In the genomic region with DNA sequence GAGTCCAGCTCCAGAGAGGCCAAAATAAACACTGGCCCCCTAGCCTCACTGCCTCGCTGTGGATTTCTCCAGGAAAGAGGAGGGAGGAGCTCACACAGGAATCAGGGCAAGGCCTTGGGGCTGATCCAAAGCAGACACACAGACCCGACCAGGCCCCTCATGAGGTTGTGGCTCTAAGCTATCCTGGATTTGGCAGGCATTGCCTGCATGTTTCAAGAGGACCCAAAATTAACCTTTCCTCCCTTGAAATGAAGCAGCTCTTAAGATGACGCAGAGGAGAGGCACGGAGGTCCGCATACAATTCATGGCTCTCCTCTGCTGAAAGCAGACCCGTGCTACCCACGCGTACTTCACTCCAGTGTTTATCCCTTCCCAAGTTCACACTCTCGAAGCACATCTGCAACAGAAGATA, we compare ENCODE assay signal across 10 mouse cellular contexts. TPM values are rescaled to one million over a fixed set of nuclear protein-coding genes. Genes with fewer than 3 reads are reported as not detected.
A peak's percentile ranks its signal among the peaks of the same experiment; 100 is the strongest.
DNase-seq lines count a peak whose midpoint lies in the region; ATAC-seq and TF ChIP-seq lines count a peak whose summit lies in the region.
"Had no signal": no experiment of that assay in that cellular context is flagged by ENCODE, and none has a peak within 500 bp of the region (broad histone marks: within the 10 kb centered on the region; RNA-seq: fewer than 3 reads in every experiment).

No protein-coding gene starts in this region.

- H3K9me3 ChIP-seq in embryonic facial prominence, embryonic 11.5 days (replicated peaks; ENCODE audit: control insufficient read depth, low read length) = no peaks in the 10 kb centered on the region
- no peaks in the 10 kb centered on the region for H3K9me3 ChIP-seq in lung, embryonic 15.5 days
- H3K9me3 ChIP-seq: forebrain, embryonic 13.5 days; megakaryocyte, embryonic 14.5 days had no signal

- DNase-seq in Patski (ENCODE audit: low read depth, low spot score) = no peak
- DNase-seq in embryonic facial prominence, embryonic 11.5 days (ENCODE audit: low spot score) = peak; percentile 4
- peak; percentile 37 to 59 for DNase-seq in heart, postnatal 36 days
- DNase-seq in thymus, postnatal 14 days = no peak
- DNase-seq in right cerebral cortex, adult 18-20 months = no peak
- no peak for DNase-seq in right cerebral cortex, postnatal 36 days (ENCODE audit: low spot score in 2 of 2)

- no peak overlapping the region for H3K9ac ChIP-seq in embryonic facial prominence, embryonic 11.5 days (replicated peaks; ENCODE audit: low read length)
- no peak overlapping the region for H3K9ac ChIP-seq in lung, embryonic 15.5 days
- H3K9ac ChIP-seq: forebrain, embryonic 13.5 days had no signal

- H3K4me3 ChIP-seq in embryonic facial prominence, embryonic 11.5 days (ENCODE audit: low read depth, low read length) = no peak overlapping the region
- no peak overlapping the region for H3K4me3 ChIP-seq in lung, embryonic 15.5 days
- H3K4me3 ChIP-seq: forebrain, embryonic 13.5 days; megakaryocyte, embryonic 14.5 days had no signal

- CTCF ChIA-PET in Patski (lab: Charles Lee) = interaction anchor here (1.3 to 2.0 kb wide), 2 partner anchors 12 to 60 kb away, joined by 5 to 6 read pairs; no protein-coding TSS in a partner anchor

- H3K4me2 ChIP-seq in embryonic facial prominence, embryonic 11.5 days (ENCODE audit: low read depth, low read length) = no peak overlapping the region
- H3K4me2 ChIP-seq in lung, embryonic 15.5 days = peak overlapping the region; percentile 11; the same call in 1 of the 2 replicates
- H3K4me2 ChIP-seq: forebrain, embryonic 13.5 days had no signal

- no peak overlapping the region for H3K27ac ChIP-seq in embryonic facial prominence, embryonic 11.5 days (replicated peaks; ENCODE audit: low read depth, low read length)
- H3K27ac ChIP-seq in lung, embryonic 15.5 days = 0 out of 2 replicates have a peak overlapping the region, but pooled peaks have one; percentile 48
- H3K27ac ChIP-seq: forebrain, embryonic 13.5 days had no signal

- no peaks in the 10 kb centered on the region for H3K36me3 ChIP-seq in embryonic facial prominence, embryonic 11.5 days (replicated peaks; ENCODE audit: control insufficient read depth, insufficient read depth, low read depth, low read length)
- no peaks in the 10 kb centered on the region for H3K36me3 ChIP-seq in lung, embryonic 15.5 days

- intact Hi-C loops in heart, postnatal 36 days (cut with DNase I) = no loop called here

- peak; percentile 57 for ATAC-seq in Patski
- ATAC-seq in embryonic facial prominence, embryonic 11.5 days (replicated peaks; ENCODE audit: insufficient number of reproducible peaks, low FRiP score, low TSS enrichment, low read depth) = no peak; the same call in 1 of the 2 replicates
- peak; percentile 72; the same call in 1 of the 2 replicates for ATAC-seq in lung, embryonic 15.5 days (ENCODE audit: borderline replicate concordance, extremely low read depth, low FRiP score, low TSS enrichment)
- no peak for ATAC-seq in megakaryocyte, adult 5-6 weeks (ENCODE audit: poor library complexity, severe bottlenecking)
- ATAC-seq: forebrain, embryonic 13.5 days had no signal

- H3K4me1 ChIP-seq in embryonic facial prominence, embryonic 11.5 days (ENCODE audit: control insufficient read depth, insufficient read depth, low read length) = no peaks in the 10 kb centered on the region; the same call in 1 of the 2 replicates
- peaks cover 26% of the 10 kb centered on the region for H3K4me1 ChIP-seq in lung, embryonic 15.5 days
- H3K4me1 ChIP-seq: forebrain, embryonic 13.5 days; megakaryocyte, embryonic 14.5 days had no signal

- POLR2A ChIA-PET in Patski (lab: Charles Lee) = no interaction called here

- WGBS in embryonic facial prominence, embryonic 11.5 days = 59% methylated on average over 9 of the region's 9 CpGs
- WGBS in lung, embryonic 15.5 days = 18% methylated on average over 9 of the region's 9 CpGs

- in situ Hi-C loops in Patski (cut with MboI; ENCODE audit: low pct_unique_long_range_greater_than_20kb) = no loop called here

- no peaks in the 10 kb centered on the region for H3K27me3 ChIP-seq in Patski
- H3K27me3 ChIP-seq in embryonic facial prominence, embryonic 11.5 days (ENCODE audit: control insufficient read depth, insufficient read depth, low read length) = no peaks in the 10 kb centered on the region
- no peaks in the 10 kb centered on the region for H3K27me3 ChIP-seq in lung, embryonic 15.5 days
- H3K27me3 ChIP-seq: forebrain, embryonic 13.5 days had no signal

- TF ChIP-seq CTCF in Patski (IDR thresholded peaks at IDR 0.05) = no peak

RNA-seq across cellular contexts. Expression of gene Ddr2, which starts 46.5 kb away (rescaled TPM):
- 0.32 TPM for polyA plus RNA-seq in Patski (2021)
- polyA plus RNA-seq in embryonic facial prominence, embryonic 11.5 days (2014; fragmentation: Nextera tagmentation; extraction: Ambion mirVana) = 78.7 and 87.5 TPM in 2 replicates
- 10 to 100 TPM; 21.0 to 24.2 TPM for total RNA-seq in heart, postnatal 36 days (2021)
- polyA plus RNA-seq in lung, embryonic 15.5 days (2015; fragmentation: Nextera tagmentation; extraction: Ambion mirVana) = 40.9 and 43.9 TPM in 2 replicates
- not detected in 2 replicates for total RNA-seq in megakaryocyte, adult 5-6 weeks (2015)
- 0.15 TPM in 1 of 2 replicates, not detected in the other for total RNA-seq in megakaryocyte, adult 5-6 weeks (2017)

Comparison
In these comparisons a context has a peak if more than half of its experiments do, and no peak if none do; other contexts are left out.
1. ATAC-seq: peak in Patski (single experiment) and lung, embryonic 15.5 days (single experiment); none in embryonic facial prominence, embryonic 11.5 days (single experiment) and megakaryocyte, adult 5-6 weeks (single experiment).
2. DNase-seq: peak in embryonic facial prominence, embryonic 11.5 days (single experiment) and heart, postnatal 36 days (2 of 2); none in Patski (single experiment), thymus, postnatal 14 days (single experiment), right cerebral cortex, adult 18-20 months (single experiment) and right cerebral cortex, postnatal 36 days (0 of 2).
3. RNA of gene Ddr2, which starts 46.5 kb away (polyA plus RNA-seq): 78.7 to 87.5 TPM in embryonic facial prominence, embryonic 11.5 days and 40.9 to 43.9 TPM in lung, embryonic 15.5 days; 0.32 TPM in Patski (single experiment); every median in the first group is over 10 times any median in the second.